Mouse (Mus musculus): ENCODE measurements around the gene Ky. TPM values are rescaled to one million over a fixed set of nuclear protein-coding genes. Genes with fewer than 3 reads are reported as not detected.

Gene Ky
- total RNA-seq, 2 experiments from 2014 or later = 1.00 to 1.8 TPM

DNA sequence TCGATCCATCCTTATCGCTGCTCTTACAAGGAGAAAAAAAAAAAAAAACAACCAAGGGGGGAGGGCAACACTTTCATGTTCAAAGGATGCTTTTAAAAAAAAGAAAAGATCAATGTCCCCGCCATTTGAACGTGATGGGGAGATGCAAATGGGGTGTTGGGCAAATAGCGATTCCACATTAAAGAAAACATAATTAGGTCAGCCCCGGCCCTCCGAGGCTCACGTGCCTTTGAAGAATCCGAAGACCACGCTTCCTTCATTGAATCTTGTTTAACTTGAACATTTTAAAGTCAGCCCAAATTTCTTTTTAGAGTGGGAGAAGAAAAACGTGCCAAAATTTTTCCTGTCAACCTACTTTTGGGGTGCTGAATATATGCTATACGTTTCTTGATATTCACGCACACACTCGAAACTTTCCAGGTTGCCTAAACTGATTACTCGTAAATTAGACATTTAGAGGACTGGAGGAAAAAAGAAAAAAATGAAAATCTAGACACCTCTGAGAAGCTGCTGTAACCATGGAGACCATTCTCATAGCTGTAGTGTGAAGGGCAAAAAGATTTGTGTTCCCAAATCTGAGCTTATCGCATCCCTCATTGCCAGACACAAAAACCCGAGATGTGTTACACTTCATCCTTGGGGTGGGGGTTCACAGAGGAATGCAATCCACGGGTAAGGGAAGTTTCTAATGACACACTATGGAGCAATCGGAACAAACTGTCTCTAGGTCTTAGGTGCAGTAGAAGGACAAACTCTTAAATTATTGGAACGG lies 40.9 kb downstream of the Ky start:
- DNase-seq (ENCODE audit: low spot score in 2 of 2) = no peak

DNA sequence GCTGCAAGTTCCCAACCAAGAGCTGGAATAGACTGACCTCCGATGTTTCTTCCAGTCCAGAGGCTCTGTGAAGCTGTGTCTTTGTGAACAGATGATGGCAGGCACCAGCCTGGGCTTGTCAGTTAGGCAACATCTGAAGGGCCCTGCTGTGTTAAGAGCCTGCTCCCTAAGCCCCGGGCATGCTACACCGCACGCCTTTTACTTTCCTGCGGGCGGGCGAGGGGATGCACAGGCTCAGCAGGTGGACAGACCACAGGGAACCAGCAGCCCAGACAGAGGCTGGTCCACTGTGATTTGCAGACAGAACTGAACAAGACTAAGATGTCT lies 41.4 kb downstream of the Ky start:
- no peak for DNase-seq (ENCODE audit: low spot score in 2 of 2)

DNA sequence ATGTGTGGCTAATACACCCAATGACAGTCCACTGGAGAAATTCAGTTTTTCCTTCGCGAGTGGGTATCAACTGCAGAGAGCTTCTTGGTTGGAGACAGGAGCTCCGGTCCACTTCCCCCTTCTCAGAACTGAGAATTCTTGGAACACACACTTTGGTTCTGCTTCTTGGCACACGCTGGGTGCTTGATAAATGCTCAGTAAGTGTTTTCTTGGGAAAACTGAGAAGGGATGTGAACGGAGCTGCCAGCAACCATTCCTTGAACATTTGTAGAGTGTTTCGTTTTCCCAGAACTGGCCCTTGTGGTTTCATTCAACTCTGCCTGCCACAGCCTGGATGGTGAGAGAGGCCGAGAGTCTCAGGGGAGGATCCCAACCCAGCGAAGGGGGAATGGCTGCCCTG lies 43.7 kb downstream of the Ky start:
- no peak for DNase-seq (ENCODE audit: low spot score in 2 of 2)

DNA sequence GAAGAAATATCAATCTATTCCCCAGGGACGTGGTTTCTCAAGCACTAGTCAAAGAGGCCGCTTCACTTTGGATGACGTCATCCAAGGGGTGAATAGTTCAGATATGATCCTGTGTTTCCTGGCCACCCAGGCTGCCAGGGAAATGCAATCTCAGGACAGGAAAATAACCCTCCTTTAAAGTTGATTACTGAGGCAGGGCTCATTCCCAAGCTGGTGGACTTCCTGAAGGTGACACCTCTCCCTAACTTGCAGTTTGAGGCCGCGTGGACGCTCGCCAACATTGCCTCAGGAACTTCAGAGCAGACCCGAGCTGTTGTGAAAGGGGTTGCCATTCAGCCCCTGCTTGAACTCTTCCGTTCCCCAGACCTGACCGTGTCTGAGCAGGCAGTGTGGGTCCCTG lies 46.2 kb downstream of the Ky start:
- DNase-seq (ENCODE audit: low spot score in 2 of 2) = no peak

DNA sequence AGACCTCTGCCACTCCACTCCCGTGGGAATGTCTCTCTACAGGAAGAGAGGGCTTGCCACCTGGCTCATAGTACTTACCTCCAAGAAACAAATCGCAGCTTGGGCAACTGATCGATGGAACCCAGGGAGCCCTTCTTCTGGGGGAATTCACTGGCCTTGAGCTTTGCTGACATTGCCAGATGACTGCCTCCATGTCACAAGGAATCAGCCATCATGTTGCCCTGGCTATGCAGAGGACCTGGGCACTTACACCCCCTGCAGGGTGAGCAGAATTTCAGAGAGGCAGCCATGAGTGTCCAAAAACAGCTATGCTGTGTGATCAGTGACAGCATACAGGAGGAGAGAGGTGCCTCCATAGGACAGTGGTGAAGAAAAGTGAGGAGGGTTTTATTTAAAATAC lies 48.2 kb downstream of the Ky start:
- DNase-seq (ENCODE audit: low spot score in 2 of 2) = no peak

DNA sequence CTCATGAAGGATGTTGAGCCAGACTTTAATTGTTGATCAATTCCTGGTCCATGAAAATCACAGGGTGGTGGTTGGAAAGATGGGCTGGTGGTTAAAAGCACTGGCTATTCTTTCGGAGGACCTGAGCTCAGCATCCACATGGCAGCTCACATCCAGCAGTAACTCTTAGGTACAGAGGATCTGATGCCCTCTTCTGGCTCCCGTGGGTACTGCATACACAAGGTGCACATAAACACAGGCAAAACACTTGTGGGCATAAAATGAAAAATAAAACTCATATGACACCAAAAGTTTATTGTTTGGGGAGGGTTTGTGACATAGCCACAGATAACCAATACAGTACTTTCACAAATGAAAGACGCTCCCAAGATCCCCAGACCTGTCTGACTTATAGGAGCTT lies 52.9 kb downstream of the Ky start:
- no peak for DNase-seq (ENCODE audit: low spot score in 2 of 2)

DNA sequence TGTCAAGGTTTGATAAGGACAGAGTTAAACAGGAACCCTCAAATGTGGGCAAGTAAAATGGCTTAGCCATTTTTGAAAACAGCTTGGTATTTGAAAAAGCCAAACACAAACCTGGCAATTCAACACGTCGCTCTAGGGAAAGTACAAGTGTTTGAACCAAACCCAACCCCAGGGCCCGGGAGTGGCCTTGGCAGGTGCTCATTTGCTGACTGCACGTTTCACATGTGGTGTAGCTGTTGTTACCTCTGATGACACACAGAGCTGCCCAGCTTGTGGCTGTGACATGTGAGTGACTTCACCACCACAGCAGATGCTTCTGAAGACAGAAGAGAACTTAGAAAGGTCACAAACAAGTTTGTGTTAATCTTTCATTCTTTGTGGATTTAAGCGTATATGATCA lies 67.3 kb downstream of the Ky start:
- DNase-seq (ENCODE audit: low spot score in 2 of 2) = no peak

DNA sequence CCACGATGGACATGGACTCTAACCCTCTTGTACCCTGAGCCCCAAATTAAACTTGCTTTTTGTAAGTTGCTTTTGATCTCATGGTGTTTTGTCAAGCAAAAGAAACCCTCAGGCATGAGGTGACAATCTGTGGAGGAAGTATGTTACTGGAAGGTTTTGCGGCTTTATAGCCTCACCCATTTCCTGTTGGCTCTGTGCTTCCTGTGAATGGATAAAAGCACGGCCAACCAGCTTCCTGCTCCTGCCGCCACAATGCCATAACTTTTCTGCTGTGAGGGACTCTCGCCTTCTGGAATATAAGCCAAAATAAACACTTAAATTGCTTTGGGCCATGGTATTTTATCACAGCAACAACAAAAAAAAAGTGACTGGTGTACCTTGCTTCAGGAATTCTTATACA lies 71.9 kb downstream of the Ky start:
- DNase-seq (ENCODE audit: low spot score in 2 of 2) = no peak

DNA sequence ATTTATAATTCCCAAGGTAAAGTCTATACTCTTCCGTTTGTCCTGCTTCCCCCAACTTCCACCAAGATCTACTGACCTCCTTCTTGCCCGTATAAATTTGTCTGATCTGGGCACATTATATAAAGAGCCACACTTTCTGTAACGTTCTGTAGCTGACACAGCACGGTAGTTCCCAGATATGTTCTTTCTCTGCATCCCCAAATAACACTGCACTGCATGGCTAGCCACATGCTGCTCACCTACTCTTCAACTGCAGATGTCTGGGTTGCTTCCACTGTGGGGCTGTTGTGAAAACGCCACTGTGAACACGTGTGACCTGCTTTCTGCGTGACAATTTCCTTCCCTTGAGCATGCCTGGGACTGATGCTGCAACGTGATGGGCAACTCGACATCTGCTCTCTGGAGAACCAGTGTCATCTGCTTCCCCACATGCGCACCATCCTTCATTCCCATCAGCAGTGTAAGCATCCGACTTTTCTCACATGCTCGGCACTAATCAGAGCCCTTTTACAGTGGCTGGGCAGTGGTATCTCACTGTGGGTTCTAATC lies 76.4 kb downstream of the Ky start:
- DNase-seq (ENCODE audit: low spot score in 2 of 2) = peak in 1 of 2 experiments; percentile 19

DNA sequence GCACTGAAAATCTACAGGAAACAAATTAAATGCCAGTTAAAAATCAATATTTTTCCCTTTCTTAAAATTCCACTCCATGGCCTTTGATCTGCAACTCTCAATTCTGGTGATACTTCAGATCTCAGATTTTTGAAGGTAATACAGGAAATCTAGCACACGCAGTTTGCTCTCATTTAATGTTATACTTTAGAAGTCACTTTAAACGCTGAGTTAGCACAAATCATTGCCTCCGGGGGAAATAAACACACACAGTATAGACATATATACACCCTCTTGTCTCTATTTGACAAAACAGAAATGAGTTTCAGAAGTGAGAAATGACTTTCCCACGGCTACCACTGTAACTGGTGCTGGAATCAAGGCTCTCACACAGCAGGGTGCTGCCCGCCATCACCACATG lies 81.8 kb downstream of the Ky start:
- DNase-seq (ENCODE audit: low spot score in 2 of 2) = no peak

DNA sequence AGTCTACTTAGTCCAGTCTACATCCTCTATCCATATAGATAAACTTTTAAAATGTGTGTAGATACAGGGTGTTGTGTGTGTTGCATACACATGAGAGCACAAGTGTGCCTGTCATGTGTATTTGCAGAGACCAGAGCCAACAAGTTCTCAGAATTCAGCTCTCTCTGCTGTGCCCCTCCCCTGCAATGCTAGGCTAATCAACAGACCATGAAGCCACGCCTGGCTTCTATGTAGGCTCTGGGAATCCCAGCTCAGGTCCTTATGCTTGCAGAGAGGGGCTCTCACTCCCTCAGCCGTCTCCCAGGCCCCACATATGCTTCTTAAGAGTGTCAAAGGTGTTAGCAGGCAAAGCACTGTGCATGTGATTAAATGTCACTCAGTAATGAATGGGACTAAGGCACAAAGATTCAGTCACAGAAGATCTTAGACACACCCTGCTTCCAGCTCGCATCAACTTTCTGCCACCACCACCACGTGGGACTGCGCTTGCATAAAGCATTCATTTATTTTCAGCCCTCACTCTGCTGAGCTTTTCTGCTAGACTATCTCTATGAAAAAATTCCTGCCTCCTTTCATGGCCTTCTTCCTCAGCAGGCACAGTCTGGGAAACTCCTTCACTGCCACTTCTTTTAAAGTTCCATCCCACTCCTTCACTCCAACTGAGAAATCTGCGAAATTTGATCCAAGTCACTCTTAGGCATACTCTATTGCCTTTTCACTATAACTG lies 89.3 kb downstream of the Ky start:
- DNase-seq (ENCODE audit: low spot score in 2 of 2) = peak in 1 of 2 experiments; percentile 21

Other genes starting within 250 kb of the Ky start
- gene Ephb1, start 151.1 kb upstream of the Ky start, total RNA-seq (2021) = 10 to 100 TPM; 20.3 to 26.9 TPM
- gene Anapc13, start 120.5 kb downstream of the Ky start, total RNA-seq (2021) = 100 to 1,000 TPM; 107 to 112 TPM
- 10 to 100 TPM; 31.3 to 32.5 TPM for gene Cep63, start 120.8 kb downstream of the Ky start, total RNA-seq (2021)
- 10 to 100 TPM; 19.5 to 20.5 TPM for gene Amotl2, start 210.9 kb downstream of the Ky start, total RNA-seq (2021)

Measured in left cerebral cortex, adult 18-20 months (tissue).